Mouse (Mus musculus): ENCODE data around the gene Vmn1r113. TPM values are rescaled to one million over a fixed set of nuclear protein-coding genes. Genes with fewer than 3 reads are reported as not detected.
"Not testable (repeated sequence)": the region's sequence is repeated elsewhere in the genome, so short reads cannot be mapped to it uniquely, and the experiment has no call there.

Gene Vmn1r113
- not detected for total RNA-seq (2021)

- intact Hi-C loops (cut with DNase I); DNase-seq (ENCODE audit: low spot score): not testable (repeated sequence)
Observed at GRCm38 (mm10) chr7:20786985-20787384, at the start of gene Vmn1r113. TSS of gene Vmn1r113 (plus strand) at chr7:20787285.

GRCm38 (mm10) chr7:20770885-20771284 is 16.2 kb upstream of the Vmn1r113 start, which contains the start of gene Vmn1r112:
TSS of gene Vmn1r112 (plus strand) at chr7:20771185.
- intact Hi-C loops (cut with DNase I); DNase-seq (ENCODE audit: low spot score): not testable (repeated sequence)

- DNase-seq (ENCODE audit: low spot score); intact Hi-C loops (cut with DNase I): not testable (repeated sequence)
Observed at GRCm38 (mm10) chr7:20812086-20812485, 25.0 kb downstream of the Vmn1r113 start, which contains the start of gene Vmn1r114. TSS of gene Vmn1r114 (minus strand) at chr7:20812186.

Other genes with a start within 250 kb of the Vmn1r113 start
- gene Gm5726, start 241.5 kb upstream of the Vmn1r113 start, total RNA-seq (2021) = not detected
- gene Gm4141, start 211.0 kb upstream of the Vmn1r113 start, total RNA-seq (2021) = not detected
- gene Gm4513, start 188.3 kb upstream of the Vmn1r113 start, total RNA-seq (2021) = not detected
- gene Vmn1r107, start 118.4 kb upstream of the Vmn1r113 start, total RNA-seq (2021) = not detected
- not detected for gene Vmn1r111, start 84.1 kb upstream of the Vmn1r113 start, total RNA-seq (2021)
- not detected for gene Gm10668, start 56.7 kb upstream of the Vmn1r113 start, total RNA-seq (2021)
- gene Vmn1r112, start 16.1 kb upstream of the Vmn1r113 start, total RNA-seq (2021) = not detected
- gene Vmn1r114, start 24.9 kb downstream of the Vmn1r113 start, total RNA-seq (2021) = not detected
- not detected for gene Vmn1r115, start 57.7 kb downstream of the Vmn1r113 start, total RNA-seq (2021)
- not detected for gene Vmn1r116, start 85.0 kb downstream of the Vmn1r113 start, total RNA-seq (2021)
- gene Vmn1r117, start 96.8 kb downstream of the Vmn1r113 start, total RNA-seq (2021) = not detected
- not detected for gene Vmn1r118, start 125.1 kb downstream of the Vmn1r113 start, total RNA-seq (2021)
- gene Vmn1r119, start 225.2 kb downstream of the Vmn1r113 start, total RNA-seq (2021) = not detected